Mouse (Mus musculus) neural tube, embryonic 11.5 days (tissue): ENCODE results near the gene C1ql4. TPM values are rescaled to one million over a fixed set of nuclear protein-coding genes. Genes with fewer than 3 reads are reported as not detected.

Experiments
- ATAC-seq: fragments of 200-750 bp; cut with Nextera tagmentation; 2 replicates; pipeline ENCODE4 v1.8.0; 2017; ENCODE audit warnings: moderate number of reproducible peaks, mild to moderate bottlenecking, moderate TSS enrichment, moderate library complexity; ENCODE audit not compliant: insufficient read depth, low FRiP score, low TSS enrichment
- DNase-seq: peaks from one replicate; pipeline ENCODE4 v3.0.0-alpha.2; 2015; ENCODE audit warnings: low spot score
- H3K27ac ChIP-seq: fragments of 300-500 bp; sonication (generic); 2 replicates; pipeline ENCODE4 v1.5.1; 2014; ENCODE audit warnings: low read depth, mild to moderate bottlenecking, low read length
- H3K27me3 ChIP-seq: fragments of 300-500 bp; sonication (generic); 2 replicates; pipeline ENCODE4 v1.6.1; 2014; ENCODE audit warnings: mild to moderate bottlenecking, low read length, mixed read lengths; ENCODE audit not compliant: control insufficient read depth, insufficient read depth
- H3K36me3 ChIP-seq: fragments of 300-500 bp; sonication (generic); 2 replicates; pipeline ENCODE4 v1.6.1; 2014; ENCODE audit warnings: mild to moderate bottlenecking, low read length, moderate library complexity, mixed read lengths; ENCODE audit not compliant: control insufficient read depth, insufficient read depth
- H3K4me1 ChIP-seq: fragments of 300-500 bp; sonication (generic); 2 replicates; pipeline ENCODE4 v1.6.1; 2014; ENCODE audit warnings: low read length, mixed read lengths; ENCODE audit not compliant: control insufficient read depth, insufficient read depth
- H3K4me2 ChIP-seq: fragments of 300-500 bp; sonication (generic); 2 replicates; pipeline ENCODE4 v1.6.1; 2014; ENCODE audit warnings: low read depth, mild to moderate bottlenecking, moderate library complexity
- H3K4me3 ChIP-seq: fragments of 300-500 bp; sonication (generic); 2 replicates; pipeline ENCODE4 v1.5.1; 2014; ENCODE audit warnings: low read depth, low read length
- H3K9ac ChIP-seq: fragments of 300-500 bp; sonication (generic); 2 replicates; pipeline ENCODE4 v1.6.1; 2014; ENCODE audit warnings: mild to moderate bottlenecking, low read length
- H3K9me3 ChIP-seq: fragments of 300-500 bp; sonication (generic); 2 replicates; pipeline ENCODE4 v1.6.1; 2016; ENCODE audit warnings: low read length; ENCODE audit not compliant: control insufficient read depth
- WGBS: fragments of 180-500 bp; shearing (Covaris S2); extraction: QIAGEN DNeasy Blood & Tissue Kit; methylation state at CpG from one replicate; pipeline ENCODE4 v1.1.7; 2014; 5-methylcytosine and 5-hydroxymethylcytosine counted together
- microRNA-seq: library from miRNA; unstranded; fragments of <30 nt; microRNA quantifications from one replicate; pipeline ENCODE4, GENCODE M21; 2016
- polyA plus RNA-seq: library from polyadenylated mRNA; unstranded; fragments of >200 nt; fragmentation: Nextera tagmentation; extraction: Ambion mirVana; gene quantifications from 2 replicates; pipeline ENCODE4 v1.2.1, GENCODE M21; 2014

Gene C1ql4
- polyA plus RNA-seq, 1 experiment from 2014 or later, result 3.0 TPM

GRCm38 (mm10) chr15:99036249-99036905, 51.2 kb downstream of the C1ql4 start:
- no peaks in the 10 kb centered on the region for H3K27me3 ChIP-seq
- 97% methylated on average over 8 of the region's 8 CpGs for WGBS
- H3K4me2 ChIP-seq, result no peak overlapping the region
- H3K4me1 ChIP-seq, result peaks cover 8% of the 10 kb centered on the region
- no peaks in the 10 kb centered on the region; the same call in 1 of the 2 replicates for H3K36me3 ChIP-seq
- ATAC-seq, result no peak
- no peak overlapping the region for H3K4me3 ChIP-seq
- no peak overlapping the region for H3K27ac ChIP-seq
- DNase-seq, result no peak
- no peak overlapping the region for H3K9ac ChIP-seq
- H3K9me3 ChIP-seq, result no peaks in the 10 kb centered on the region

- Histone ChIP-seq H3K27me3 (no peaks in the 10 kb centered on the region), H3K9me3 (no peaks in the 10 kb centered on the region), H3K9ac (no peak overlapping the region), H3K27ac (no peak overlapping the region), H3K4me3 (no peak overlapping the region), H3K4me1 (peaks cover 9% of the 10 kb centered on the region), H3K4me2 (no peak overlapping the region), H3K36me3 (no peaks in the 10 kb centered on the region; the same call in 1 of the 2 replicates)
- DNase-seq, result no peak
- ATAC-seq, result no peak
- 82% methylated on average over 4 of the region's 4 CpGs for WGBS
Observed at GRCm38 (mm10) chr15:99035431-99035830, 52.2 kb downstream of the C1ql4 start.

Small RNAs within 50 kb of the gene (microRNA-seq; reads per million reads assigned to microRNA genes)
- 1.3 reads per million for gene Mir6960

Other genes with a start within 250 kb of the C1ql4 start
- 14.7 and 16.3 TPM in 2 replicates for gene Kmt2d, start 216.6 kb downstream of the C1ql4 start, polyA plus RNA-seq
- gene Rhebl1, start 193.3 kb downstream of the C1ql4 start, polyA plus RNA-seq, result 18.9 and 19.8 TPM in 2 replicates
- 0.44 and 2.3 TPM in 2 replicates for gene Dhh, start 189.3 kb downstream of the C1ql4 start, polyA plus RNA-seq
- gene Lmbr1l, start 169.6 kb downstream of the C1ql4 start, polyA plus RNA-seq, result 7.1 and 8.9 TPM in 2 replicates
- 1,967 and 2,051 TPM in 2 replicates for gene Tuba1b, start 153.3 kb downstream of the C1ql4 start, polyA plus RNA-seq
- gene Gm49450, start 134.3 kb downstream of the C1ql4 start, polyA plus RNA-seq, result not detected in 2 replicates
- gene Tuba1a, start 134.1 kb downstream of the C1ql4 start, polyA plus RNA-seq, result 8,277 and 8,733 TPM in 2 replicates
- gene Tuba1c, start 57.9 kb downstream of the C1ql4 start, polyA plus RNA-seq, result 109 and 112 TPM in 2 replicates
- gene Prph, start 32.6 kb downstream of the C1ql4 start, polyA plus RNA-seq, result 38.7 and 54.0 TPM in 2 replicates
- 23.3 and 25.9 TPM in 2 replicates for gene Troap, start 13.2 kb downstream of the C1ql4 start, polyA plus RNA-seq
- 0.19 and 0.41 TPM in 2 replicates for gene Dnajc22, start 5.4 kb upstream of the C1ql4 start, polyA plus RNA-seq
- gene Spats2, start 38.1 kb upstream of the C1ql4 start, polyA plus RNA-seq, result 63.3 and 63.7 TPM in 2 replicates
- 0.44 and 0.70 TPM in 2 replicates for gene Kcnh3, start 137.0 kb upstream of the C1ql4 start, polyA plus RNA-seq
- 188 and 193 TPM in 2 replicates for gene Mcrs1, start 164.1 kb upstream of the C1ql4 start, polyA plus RNA-seq
- gene Prpf40b, start 207.3 kb upstream of the C1ql4 start, polyA plus RNA-seq, result 50.4 and 55.8 TPM in 2 replicates
- gene Fam186b, start 208.1 kb upstream of the C1ql4 start, polyA plus RNA-seq, result 0.07 TPM in 1 of 2 replicates, not detected in the other